Mouse (Mus musculus) kidney, adult 2 months (tissue): ENCODE measurements around the gene Trim25. TPM values are rescaled to one million over a fixed set of nuclear protein-coding genes. Genes with fewer than 3 reads are reported as not detected.

ENCODE experiments used
- DNase-seq: peaks from one replicate; pipeline ENCODE4 v3.0.0; 2021
- H3K27ac ChIP-seq: fragments of 200-500 bp; 2 replicates; pipeline ENCODE4 v1.5.1; 2012; ENCODE audit warnings: low read depth, low read length, control low read depth, inconsistent platforms; ENCODE audit not compliant: insufficient read depth
- H3K27me3 ChIP-seq: fragments of 200-500 bp; replicated peaks from 2 replicates; pipeline ENCODE4 v1.6.1; 2012; ENCODE audit warnings: mild to moderate bottlenecking, moderate library complexity, low read length, inconsistent platforms; ENCODE audit not compliant: control insufficient read depth, insufficient read depth
- H3K36me3 ChIP-seq: fragments of 200-500 bp; 2 replicates; pipeline ENCODE4 v1.6.1; 2012; ENCODE audit warnings: mild to moderate bottlenecking, moderate library complexity, low read length, inconsistent platforms; ENCODE audit not compliant: control insufficient read depth, insufficient read depth
- H3K4me1 ChIP-seq: fragments of 200-500 bp; 2 replicates; pipeline ENCODE4 v1.6.1; 2011; ENCODE audit warnings: low read length; ENCODE audit not compliant: control insufficient read depth, insufficient read depth
- H3K4me3 ChIP-seq: fragments of 200-500 bp; 2 replicates; pipeline ENCODE4 v1.5.1; 2011; ENCODE audit warnings: mild to moderate bottlenecking, low read depth, low read length, control low read depth; ENCODE audit not compliant: insufficient read depth
- CTCF ChIP-seq: fragments of 200-500 bp; conservative IDR thresholded peaks from 2 replicates; pipeline ENCODE4 v1.5.1; 2011; ENCODE audit warnings: low read depth, mild to moderate bottlenecking, control low read depth, low read length, moderate library complexity, mixed read lengths; ENCODE audit not compliant: insufficient read depth, insufficient read length
- POLR2A ChIP-seq: fragments of 200-500 bp; IDR thresholded peaks from one replicate; pipeline ENCODE4 v1.6.1; 2011; ENCODE audit warnings: low read depth, low read length, control low read depth
- WGBS: fragments of 180-500 bp; shearing (Covaris S2); methylation state at CpG from one replicate; pipeline ENCODE4 v1.1.7; 2018; 5-methylcytosine and 5-hydroxymethylcytosine counted together
- polyA plus RNA-seq: library from polyadenylated mRNA; depleted of rRNA; stranded (reverse); fragments of >200 nt; gene quantifications from 2 replicates; pipeline ENCODE4 v1.2.3, GENCODE M21; 2012

Trim25 gene
- polyA plus RNA-seq, 1 experiment = 27.3 TPM

- Histone ChIP-seq H3K4me1 (no peaks in the 10 kb centered on the region; the same call in 1 of the 2 replicates), H3K27me3 (no peaks in the 10 kb centered on the region), H3K4me3 (no peak overlapping the region), H3K36me3 (no peaks in the 10 kb centered on the region), H3K27ac (no peak overlapping the region)
- WGBS = 58% methylated on average over 7 of the region's 7 CpGs
- TF ChIP-seq CTCF = no peak
- TF ChIP-seq POLR2A = no peak
- peak; percentile 28 for DNase-seq
Observed at GRCm38 (mm10) chr11:89061362-89061761, 62.2 kb downstream of the Trim25 start.

DNA sequence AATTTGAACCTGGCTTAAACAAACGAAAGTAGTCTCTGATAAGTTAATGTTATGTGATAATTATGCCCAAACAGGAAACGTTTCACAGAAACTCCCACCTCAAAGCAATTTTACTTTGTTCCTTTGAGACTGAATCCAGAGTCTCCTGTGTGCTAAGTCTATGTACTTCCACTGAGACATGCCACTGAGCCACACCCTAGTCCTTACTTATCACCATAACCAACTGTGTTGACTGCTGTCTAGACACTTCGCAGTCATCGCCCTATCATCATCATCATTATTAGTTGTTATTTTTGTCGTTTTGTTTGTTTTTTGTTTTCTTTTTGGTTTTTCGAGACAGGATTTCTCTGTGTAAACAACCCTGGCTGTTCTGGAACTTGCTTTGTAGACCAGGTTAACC is 65.1 kb downstream of the Trim25 start:
- no peak for DNase-seq
- H3K36me3 ChIP-seq = no peaks in the 10 kb centered on the region
- no peak for TF ChIP-seq POLR2A
- TF ChIP-seq CTCF = no peak
- 72% methylated on average over 6 of the region's 6 CpGs for WGBS
- H3K27ac ChIP-seq = no peak overlapping the region
- H3K4me1 ChIP-seq = no peaks in the 10 kb centered on the region; the same call in 1 of the 2 replicates
- H3K27me3 ChIP-seq = no peaks in the 10 kb centered on the region
- H3K4me3 ChIP-seq = no peak overlapping the region

DNA sequence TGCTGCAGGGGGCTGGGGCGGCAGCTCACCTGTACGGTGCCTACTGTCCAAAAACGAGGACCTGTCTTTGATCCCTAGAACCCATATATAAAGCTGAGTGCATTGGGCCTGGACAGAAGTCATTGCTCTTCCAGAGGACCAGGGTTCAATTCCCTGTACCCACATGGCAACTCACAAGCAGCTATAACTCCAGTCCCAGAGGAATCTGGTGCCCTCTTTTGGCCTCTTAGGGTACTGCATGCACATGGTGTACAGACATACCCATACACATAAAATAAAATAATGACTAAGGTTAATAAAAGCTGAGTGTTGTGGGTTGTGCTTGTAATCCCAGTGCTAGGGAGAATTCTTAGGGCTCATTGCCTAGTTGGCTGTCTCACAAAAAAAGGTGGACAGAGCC is 66.1 kb downstream of the Trim25 start:
- Histone ChIP-seq H3K27ac (no peak overlapping the region), H3K27me3 (no peaks in the 10 kb centered on the region), H3K36me3 (no peaks in the 10 kb centered on the region), H3K4me3 (no peak overlapping the region), H3K4me1 (no peaks in the 10 kb centered on the region)
- TF ChIP-seq CTCF (0 out of 2 replicates have a peak, but pooled peaks have one; percentile 21), POLR2A (no peak)
- DNase-seq = no peak
- 97% methylated on average over 3 of the region's 3 CpGs for WGBS

- no peak for TF ChIP-seq CTCF
- no peak for TF ChIP-seq POLR2A
- H3K4me1 ChIP-seq = no peaks in the 10 kb centered on the region
- no peak overlapping the region for H3K27ac ChIP-seq
- no peak overlapping the region for H3K4me3 ChIP-seq
- no peaks in the 10 kb centered on the region for H3K36me3 ChIP-seq
- no peak for DNase-seq
- 73% methylated on average over 6 of the region's 6 CpGs for WGBS
- H3K27me3 ChIP-seq = no peaks in the 10 kb centered on the region
Observed at GRCm38 (mm10) chr11:89066126-89066525, 67.0 kb downstream of the Trim25 start.

DNA sequence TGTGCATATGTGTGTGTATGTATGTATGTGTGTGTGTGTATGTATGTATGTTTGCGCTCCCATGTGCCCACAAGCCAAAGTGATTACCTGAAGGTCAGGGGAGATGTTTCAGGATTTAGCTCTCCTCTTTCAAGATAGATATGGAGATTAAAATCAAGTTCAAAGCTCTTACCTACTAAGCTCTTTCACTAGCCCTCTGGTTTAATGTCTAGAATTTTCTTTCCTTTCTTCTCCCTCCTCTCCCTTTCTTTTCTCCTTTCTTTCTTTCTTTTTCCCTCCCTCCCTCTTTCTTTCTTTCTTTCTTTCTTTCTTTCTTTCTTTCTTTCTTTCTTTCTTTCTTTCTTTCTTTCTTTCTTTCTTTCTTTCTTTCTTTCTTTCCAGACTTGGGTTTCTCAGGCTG is 67.6 kb downstream of the Trim25 start, which contains the start of gene Dgke:
Dgke (minus strand) TSS at position 101 of the 400 bp plus-strand sequence.
- no peak within 1 kb of the TSS for H3K4me3 ChIP-seq
- no peaks in the 10 kb centered on the region for H3K27me3 ChIP-seq
- WGBS = 92% methylated on average over 1 of the region's 1 CpGs
- no peak for TF ChIP-seq POLR2A
- TF ChIP-seq CTCF = no peak
- DNase-seq = no peak
- no peak within 1 kb of the TSS; the same call in 1 of the 2 replicates for H3K27ac ChIP-seq
- no peaks in the 10 kb centered on the region for H3K4me1 ChIP-seq
- no peaks in the 10 kb centered on the region for H3K36me3 ChIP-seq

GRCm38 (mm10) chr11:89067301-89067822 is 68.2 kb downstream of the Trim25 start:
- no peak overlapping the region; the same call in 1 of the 2 replicates for H3K27ac ChIP-seq
- no peaks in the 10 kb centered on the region for H3K36me3 ChIP-seq
- 75% methylated on average over 6 of the region's 6 CpGs for WGBS
- H3K27me3 ChIP-seq = no peaks in the 10 kb centered on the region
- no peaks in the 10 kb centered on the region for H3K4me1 ChIP-seq
- TF ChIP-seq POLR2A = no peak
- TF ChIP-seq CTCF = no peak
- no peak overlapping the region for H3K4me3 ChIP-seq
- peak; percentile 44 for DNase-seq

GRCm38 (mm10) chr11:89067871-89068490 is 68.8 kb downstream of the Trim25 start:
- no peaks in the 10 kb centered on the region for H3K27me3 ChIP-seq
- WGBS = 66% methylated on average over 11 of the region's 11 CpGs
- TF ChIP-seq POLR2A = no peak
- TF ChIP-seq CTCF = no peak
- H3K36me3 ChIP-seq = no peaks in the 10 kb centered on the region
- H3K4me1 ChIP-seq = no peaks in the 10 kb centered on the region
- H3K4me3 ChIP-seq = no peak overlapping the region
- DNase-seq = peak; percentile 14
- H3K27ac ChIP-seq = no peak overlapping the region
